Mouse (Mus musculus) fat pad, adult 2 months (tissue): ENCODE measurements at regions not wholly inside any gene's neighbourhood (a gene's known extent, or its start where the extent isn't known, plus 50 kb on each side); places are given as distances from the start of the nearest gene placed in this dataset.

Experiments used
- DNase-seq: peaks from one replicate; pipeline ENCODE4 v3.0.0-alpha.2; 2011; ENCODE audit warnings: low read depth, low spot score; ENCODE audit errors: extremely low read depth

GRCm38 (mm10) chr12:35725910-35726309 is 191.1 kb upstream of the Ahr start:
- no peak for DNase-seq

GRCm38 (mm10) chr12:35724132-35724531 is 189.3 kb upstream of the Ahr start:
- no peak for DNase-seq

GRCm38 (mm10) chr12:35712671-35713070 is 177.8 kb upstream of the Ahr start:
- peak; percentile 40 for DNase-seq

GRCm38 (mm10) chr12:35711549-35712070 is 176.8 kb upstream of the Ahr start:
- no peak for DNase-seq

- no peak for DNase-seq
These were observed 175.5 kb upstream of the Ahr start for GRCm38 (mm10) chr12:35710323-35710722.

- no peak for DNase-seq
These were observed 168.6 kb upstream of the Ahr start for GRCm38 (mm10) chr12:35703479-35703878.

- no peak for DNase-seq
These were observed 167.8 kb upstream of the Ahr start for GRCm38 (mm10) chr12:35702674-35703073.

GRCm38 (mm10) chr12:35694253-35694652 is 159.4 kb upstream of the Ahr start:
- DNase-seq = no peak

- DNase-seq = no peak
These were observed 156.1 kb upstream of the Ahr start for GRCm38 (mm10) chr12:35690914-35691313.

GRCm38 (mm10) chr12:35686231-35686630 is 151.4 kb upstream of the Ahr start:
- DNase-seq = no peak

- DNase-seq = peak; percentile 97
These were observed 150.4 kb upstream of the Ahr start for GRCm38 (mm10) chr12:35685189-35685588.

- DNase-seq = peak; percentile 84
These were observed 147.1 kb upstream of the Ahr start for GRCm38 (mm10) chr12:35681864-35682449.

- DNase-seq = no peak
These were observed 145.1 kb upstream of the Ahr start for GRCm38 (mm10) chr12:35679903-35680302.

GRCm38 (mm10) chr12:35679025-35679424 is 144.2 kb upstream of the Ahr start:
- DNase-seq = no peak

- no peak for DNase-seq
These were observed 139.6 kb upstream of the Ahr start for GRCm38 (mm10) chr12:35674487-35674886.

- DNase-seq = no peak
These were observed 136.1 kb upstream of the Ahr start for GRCm38 (mm10) chr12:35670980-35671379.

GRCm38 (mm10) chr12:35668716-35669115 is 133.9 kb upstream of the Ahr start:
- no peak for DNase-seq

GRCm38 (mm10) chr12:35667705-35668104 is 132.9 kb upstream of the Ahr start:
- DNase-seq = no peak

- DNase-seq = no peak
These were observed 132.4 kb upstream of the Ahr start for GRCm38 (mm10) chr12:35667218-35667617.

- DNase-seq = no peak
These were observed 131.2 kb upstream of the Ahr start for GRCm38 (mm10) chr12:35666062-35666461.

- DNase-seq = no peak
These were observed 128.2 kb upstream of the Ahr start for GRCm38 (mm10) chr12:35663062-35663461.

GRCm38 (mm10) chr12:35656563-35656962 is 121.7 kb upstream of the Ahr start:
- DNase-seq = no peak

- no peak for DNase-seq
These were observed 114.9 kb upstream of the Ahr start for GRCm38 (mm10) chr12:35649772-35650171.
